Mouse (Mus musculus): Measurements from ENCODE around the gene Pgap2. TPM values are rescaled to one million over a fixed set of nuclear protein-coding genes. Genes with fewer than 3 reads are reported as not detected.
A peak's percentile ranks its signal among the peaks of the same experiment; 100 is the strongest.
"Not testable (repeated sequence)": the region's sequence is repeated elsewhere in the genome, so short reads cannot be mapped to it uniquely, and the experiment has no call there.

The Pgap2 gene
- polyA plus RNA-seq, 1 experiment from 2014 or later, result 51.6 TPM

DNA sequence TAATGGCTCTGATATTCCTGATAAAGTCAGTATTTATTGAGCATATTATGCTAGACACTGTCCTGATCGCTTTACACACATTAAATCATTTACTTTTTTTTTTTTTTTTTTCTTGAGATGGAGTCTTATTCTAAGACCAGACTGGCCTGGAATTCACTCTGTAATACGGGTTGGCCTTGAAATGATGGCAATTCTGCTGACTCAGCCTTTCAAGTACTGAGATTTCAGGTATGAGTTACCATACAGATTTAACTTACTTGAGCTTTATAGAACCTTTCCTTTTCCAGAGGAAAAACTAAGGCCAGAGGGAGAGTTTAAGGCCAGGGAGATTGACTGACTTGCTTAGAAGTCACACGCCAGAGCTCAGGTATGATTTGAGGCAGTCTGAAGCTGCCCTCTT, 46.6 kb downstream of the Pgap2 start:
- Histone ChIP-seq H3K9ac (ENCODE audit: low read length) (no peak overlapping the region), H3K36me3 (ENCODE audit: control insufficient read depth, insufficient read depth, low read length) (no peaks in the 10 kb centered on the region), H3K27me3 (ENCODE audit: control insufficient read depth, insufficient read depth, low read length) (no peaks in the 10 kb centered on the region), H3K27ac (ENCODE audit: low read depth, low read length) (no peak overlapping the region), H3K9me3 (ENCODE audit: control insufficient read depth, low read length) (no peaks in the 10 kb centered on the region), H3K4me3 (ENCODE audit: low read depth, low read length) (no peak overlapping the region), H3K4me1 (ENCODE audit: control insufficient read depth, insufficient read depth, low read length) (no peaks in the 10 kb centered on the region), H3K4me2 (no peak overlapping the region)
- WGBS, result 84% methylated on average over 3 of the region's 3 CpGs
- DNase-seq (ENCODE audit: low spot score, missing footprints), result no peak
- ATAC-seq (ENCODE audit: low FRiP score), result no peak

GRCm38 (mm10) chr7:102258189-102258588, 48.2 kb downstream of the Pgap2 start:
- H3K4me1 ChIP-seq (ENCODE audit: control insufficient read depth, insufficient read depth, low read length), result no peaks in the 10 kb centered on the region
- no peaks in the 10 kb centered on the region for H3K36me3 ChIP-seq (ENCODE audit: control insufficient read depth, insufficient read depth, low read length)
- H3K4me2 ChIP-seq, result no peak overlapping the region
- H3K9ac ChIP-seq (ENCODE audit: low read length), result no peak overlapping the region
- ATAC-seq (ENCODE audit: low FRiP score) (peak; percentile 85), DNase-seq (ENCODE audit: low spot score, missing footprints) (peak; percentile 98)
- H3K4me3 ChIP-seq (ENCODE audit: low read depth, low read length), result no peak overlapping the region
- H3K27me3 ChIP-seq (ENCODE audit: control insufficient read depth, insufficient read depth, low read length), result no peaks in the 10 kb centered on the region
- H3K27ac ChIP-seq (ENCODE audit: low read depth, low read length), result no peak overlapping the region
- no peaks in the 10 kb centered on the region for H3K9me3 ChIP-seq (ENCODE audit: control insufficient read depth, low read length)
- WGBS, result 20% methylated on average over 4 of the region's 4 CpGs

- no peaks in the 10 kb centered on the region for H3K36me3 ChIP-seq (ENCODE audit: control insufficient read depth, insufficient read depth, low read length)
- H3K9ac ChIP-seq (ENCODE audit: low read length), result no peak overlapping the region
- ATAC-seq (ENCODE audit: low FRiP score), result peak; percentile 16; the same call in 1 of the 2 replicates
- H3K4me3 ChIP-seq (ENCODE audit: low read depth, low read length), result no peak overlapping the region
- DNase-seq (ENCODE audit: low spot score, missing footprints), result no peak
- no peaks in the 10 kb centered on the region for H3K4me1 ChIP-seq (ENCODE audit: control insufficient read depth, insufficient read depth, low read length)
- H3K27ac ChIP-seq (ENCODE audit: low read depth, low read length), result no peak overlapping the region
- no peaks in the 10 kb centered on the region for H3K27me3 ChIP-seq (ENCODE audit: control insufficient read depth, insufficient read depth, low read length)
- no peaks in the 10 kb centered on the region for H3K9me3 ChIP-seq (ENCODE audit: control insufficient read depth, low read length)
- WGBS, result 79% methylated on average over 3 of the region's 3 CpGs
- H3K4me2 ChIP-seq, result no peak overlapping the region
Measured at GRCm38 (mm10) chr7:102258753-102259152, 48.7 kb downstream of the Pgap2 start.

- Histone ChIP-seq H3K4me1 (ENCODE audit: control insufficient read depth, insufficient read depth, low read length) (no peaks in the 10 kb centered on the region), H3K4me2 (no peak overlapping the region), H3K27me3 (ENCODE audit: control insufficient read depth, insufficient read depth, low read length) (no peaks in the 10 kb centered on the region), H3K36me3 (ENCODE audit: control insufficient read depth, insufficient read depth, low read length) (no peaks in the 10 kb centered on the region), H3K9ac (ENCODE audit: low read length) (no peak overlapping the region), H3K27ac (ENCODE audit: low read depth, low read length) (no peak overlapping the region), H3K4me3 (ENCODE audit: low read depth, low read length) (no peak overlapping the region), H3K9me3 (ENCODE audit: control insufficient read depth, low read length) (no peaks in the 10 kb centered on the region)
- WGBS, result 88% methylated on average over 10 of the region's 10 CpGs
- DNase-seq (ENCODE audit: low spot score, missing footprints) (no peak), ATAC-seq (ENCODE audit: low FRiP score) (no peak)
Measured at GRCm38 (mm10) chr7:102259716-102260479, 49.9 kb downstream of the Pgap2 start.

GRCm38 (mm10) chr7:102260518-102260917, 50.5 kb downstream of the Pgap2 start:
- no peaks in the 10 kb centered on the region for H3K4me1 ChIP-seq (ENCODE audit: control insufficient read depth, insufficient read depth, low read length)
- no peak for DNase-seq (ENCODE audit: low spot score, missing footprints)
- WGBS, result 93% methylated on average over 1 of the region's 1 CpGs

DNA sequence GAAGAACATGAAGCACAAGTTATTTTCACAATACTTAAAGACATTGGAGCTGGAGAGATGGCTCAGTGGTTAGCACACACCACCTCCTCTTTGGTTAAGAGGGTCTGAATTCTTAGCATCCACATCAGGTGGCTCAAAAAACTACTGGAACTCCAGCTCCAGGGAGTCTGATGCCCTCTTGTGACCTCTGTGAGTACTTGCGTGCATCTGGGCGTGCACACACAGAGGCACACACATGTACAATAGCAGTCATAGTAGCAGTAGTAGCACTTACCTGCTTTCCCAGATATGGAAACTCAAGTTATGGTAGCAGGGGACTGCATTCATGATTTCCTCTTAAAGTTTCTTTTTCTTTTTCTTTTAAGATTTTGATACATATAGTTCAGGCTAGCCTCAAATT, 53.0 kb downstream of the Pgap2 start:
- no peak overlapping the region for H3K4me3 ChIP-seq (ENCODE audit: low read depth, low read length)
- no peaks in the 10 kb centered on the region; the same call in 1 of the 2 replicates for H3K4me1 ChIP-seq (ENCODE audit: control insufficient read depth, insufficient read depth, low read length)
- no peak overlapping the region for H3K9ac ChIP-seq (ENCODE audit: low read length)
- H3K27ac ChIP-seq (ENCODE audit: low read depth, low read length), result no peak overlapping the region
- no peak overlapping the region for H3K4me2 ChIP-seq
- H3K36me3 ChIP-seq (ENCODE audit: control insufficient read depth, insufficient read depth, low read length), result no peaks in the 10 kb centered on the region
- H3K27me3 ChIP-seq (ENCODE audit: control insufficient read depth, insufficient read depth, low read length), result no peaks in the 10 kb centered on the region; the same call in 1 of the 2 replicates
- no peaks in the 10 kb centered on the region for H3K9me3 ChIP-seq (ENCODE audit: control insufficient read depth, low read length)
- ATAC-seq (ENCODE audit: low FRiP score), result no peak
- DNase-seq (ENCODE audit: low spot score, missing footprints), result no peak
- 85% methylated on average over 2 of the region's 2 CpGs for WGBS

More at GRCm38 (mm10) chr7:102260518-102260917, 50.5 kb downstream of the Pgap2 start:
- Histone ChIP-seq H3K9me3 (ENCODE audit: control insufficient read depth, low read length) (no peaks in the 10 kb centered on the region), H3K4me2 (no peak overlapping the region), H3K27ac (ENCODE audit: low read depth, low read length) (no peak overlapping the region), H3K9ac (ENCODE audit: low read length) (no peak overlapping the region), H3K36me3 (ENCODE audit: control insufficient read depth, insufficient read depth, low read length) (no peaks in the 10 kb centered on the region), H3K27me3 (ENCODE audit: control insufficient read depth, insufficient read depth, low read length) (no peaks in the 10 kb centered on the region), H3K4me3 (ENCODE audit: low read depth, low read length) (no peak overlapping the region)
- no peak for ATAC-seq (ENCODE audit: low FRiP score)

- WGBS, result 92% methylated on average over 10 of the region's 10 CpGs
- H3K27ac ChIP-seq (ENCODE audit: low read depth, low read length); H3K4me2 ChIP-seq; H3K9me3 ChIP-seq (ENCODE audit: control insufficient read depth, low read length); H3K9ac ChIP-seq (ENCODE audit: low read length); H3K27me3 ChIP-seq (ENCODE audit: control insufficient read depth, insufficient read depth, low read length); ATAC-seq (ENCODE audit: low FRiP score); H3K4me1 ChIP-seq (ENCODE audit: control insufficient read depth, insufficient read depth, low read length); H3K36me3 ChIP-seq (ENCODE audit: control insufficient read depth, insufficient read depth, low read length); DNase-seq (ENCODE audit: low spot score, missing footprints); H3K4me3 ChIP-seq (ENCODE audit: low read depth, low read length): not testable (repeated sequence)
Measured at GRCm38 (mm10) chr7:102266021-102266400, 56.0 kb downstream of the Pgap2 start.

GRCm38 (mm10) chr7:102266401-102267042, 56.5 kb downstream of the Pgap2 start:
- no peaks in the 10 kb centered on the region for H3K36me3 ChIP-seq (ENCODE audit: control insufficient read depth, insufficient read depth, low read length)
- H3K9ac ChIP-seq (ENCODE audit: low read length), result no peak overlapping the region
- peaks cover 9% of the 10 kb centered on the region; the same call in 1 of the 2 replicates for H3K27me3 ChIP-seq (ENCODE audit: control insufficient read depth, insufficient read depth, low read length)
- H3K4me2 ChIP-seq, result no peak overlapping the region
- H3K9me3 ChIP-seq (ENCODE audit: control insufficient read depth, low read length), result no peaks in the 10 kb centered on the region
- ATAC-seq (ENCODE audit: low FRiP score) (no peak; the same call in 1 of the 2 replicates), DNase-seq (ENCODE audit: low spot score, missing footprints) (no peak)
- no peak overlapping the region for H3K27ac ChIP-seq (ENCODE audit: low read depth, low read length)
- peaks cover 5% of the 10 kb centered on the region; the same call in 1 of the 2 replicates for H3K4me1 ChIP-seq (ENCODE audit: control insufficient read depth, insufficient read depth, low read length)
- WGBS, result 53% methylated on average over 14 of the region's 14 CpGs
- H3K4me3 ChIP-seq (ENCODE audit: low read depth, low read length), result no peak overlapping the region

DNA sequence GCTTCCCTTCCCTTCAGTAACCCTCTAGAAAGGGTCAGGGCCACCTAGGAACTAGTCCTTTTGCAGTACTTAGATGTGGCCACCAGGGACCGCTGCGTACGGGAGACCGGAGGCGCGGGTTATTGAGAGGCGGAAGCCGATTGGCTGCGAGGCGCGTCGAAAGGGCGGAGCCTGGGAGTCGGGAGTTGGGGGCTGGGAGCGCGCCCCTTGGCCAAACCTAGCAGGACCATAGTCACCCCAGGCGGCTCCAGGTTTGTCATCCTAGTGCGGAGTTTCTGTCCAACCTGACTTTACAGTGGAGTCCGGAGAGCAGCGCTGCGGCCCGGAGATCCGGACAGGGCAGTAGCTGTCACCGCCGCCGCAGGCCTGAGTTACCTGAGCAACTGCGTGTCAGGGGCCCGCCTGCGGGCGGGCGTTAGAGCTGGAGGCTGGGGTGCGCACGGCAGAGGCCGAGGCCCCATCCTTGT, 57.1 kb downstream of the Pgap2 start:
- peaks cover 5% of the 10 kb centered on the region; the same call in 1 of the 2 replicates for H3K4me1 ChIP-seq (ENCODE audit: control insufficient read depth, insufficient read depth, low read length)
- under 1% methylated on average over 34 of the region's 34 CpGs for WGBS
- H3K4me2 ChIP-seq, result peak overlapping the region; percentile 83
- peak overlapping the region; percentile 80 for H3K4me3 ChIP-seq (ENCODE audit: low read depth, low read length)
- H3K27me3 ChIP-seq (ENCODE audit: control insufficient read depth, insufficient read depth, low read length), result peaks cover 9% of the 10 kb centered on the region; the same call in 1 of the 2 replicates
- ATAC-seq (ENCODE audit: low FRiP score) (peak; percentile 94), DNase-seq (ENCODE audit: low spot score, missing footprints) (peak; percentile 100)
- no peaks in the 10 kb centered on the region for H3K9me3 ChIP-seq (ENCODE audit: control insufficient read depth, low read length)
- H3K36me3 ChIP-seq (ENCODE audit: control insufficient read depth, insufficient read depth, low read length), result no peaks in the 10 kb centered on the region
- H3K27ac ChIP-seq (ENCODE audit: low read depth, low read length), result no peak overlapping the region
- peak overlapping the region; percentile 70 for H3K9ac ChIP-seq (ENCODE audit: low read length)

Measured in midbrain, embryonic 11.5 days (tissue).